Mouse (Mus musculus) left cerebral cortex, postnatal 4 days (tissue): ENCODE data around the gene Snph. TPM values are rescaled to one million over a fixed set of nuclear protein-coding genes. Genes with fewer than 3 reads are reported as not detected.

Experiments
- DNase-seq: peaks from one replicate; pipeline ENCODE4 v3.0.0-alpha.2; 2022
- intact Hi-C: fragments of 180-260 bp; cut with DNase I; formaldehyde crosslinking; loops from one replicate; pipeline ENCODE4 v1.15.1; 2025
- total RNA-seq, 2 experiments: library from RNA; stranded (reverse); gene quantifications; 2 replicates each; pipeline ENCODE4 v1.2.3; 2021

Gene Snph
- total RNA-seq, 2 experiments from 2014 or later = 80.0 to 84.0 TPM

GRCm38 (mm10) chr2:151549615-151550121 lies 82.7 kb downstream of the Snph start:
- intact Hi-C loops = no loop called here
- DNase-seq = no peak

DNA sequence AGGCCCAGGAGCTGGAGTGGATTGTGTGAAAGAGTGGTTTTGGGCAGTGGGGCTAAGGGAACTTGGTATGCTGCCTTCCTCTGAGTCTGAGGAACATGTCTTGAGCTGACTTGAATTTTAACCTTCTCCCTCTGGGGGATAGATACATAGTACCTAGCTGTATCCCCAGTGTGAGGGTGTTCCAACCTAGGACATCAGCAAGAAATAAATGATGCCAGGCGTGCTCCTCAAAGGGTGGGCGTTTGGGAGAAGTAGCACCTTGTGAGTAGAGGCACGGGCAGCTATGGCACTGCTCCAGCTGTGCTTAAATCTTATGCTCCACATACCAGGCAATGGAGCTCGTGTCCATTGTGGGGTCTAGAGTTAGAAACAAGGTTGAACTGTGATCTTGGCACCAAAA lies 85.8 kb downstream of the Snph start:
- DNase-seq = no peak
- intact Hi-C loops = no loop called here

DNA sequence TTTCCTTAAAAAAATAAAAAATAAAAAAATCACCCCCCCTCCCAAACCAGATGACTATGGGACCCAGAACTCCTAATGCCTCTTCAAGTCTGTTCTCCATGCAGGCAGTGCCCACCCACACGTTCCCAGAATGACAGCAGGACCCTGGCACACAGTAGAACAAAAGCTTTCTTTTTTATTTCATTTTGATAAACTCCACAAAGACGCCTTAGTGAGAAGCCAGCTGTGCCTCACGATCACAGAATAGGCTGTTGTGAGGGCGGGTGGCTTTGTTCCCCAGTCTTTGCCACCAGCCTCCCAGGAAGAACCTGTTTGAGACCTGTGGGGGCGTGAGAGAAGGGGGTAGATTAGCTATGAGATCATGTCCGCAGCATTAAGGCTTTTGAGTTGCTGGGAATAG lies 87.7 kb downstream of the Snph start:
- intact Hi-C loops = no loop called here
- DNase-seq = no peak

GRCm38 (mm10) chr2:151543063-151543895 lies 89.1 kb downstream of the Snph start:
- DNase-seq = peak; percentile 74
- intact Hi-C loops = no loop called here

- peak; percentile 98 for DNase-seq
- intact Hi-C loops = no loop called here
Observed at GRCm38 (mm10) chr2:151542323-151543062, 89.9 kb downstream of the Snph start, which contains the start of gene Fkbp1a. TSS of gene Fkbp1a (plus strand) at chr2:151542483.

Other genes starting within 250 kb of the Snph start
- not detected for gene 4921509C19Rik, start 156.4 kb downstream of the Snph start, total RNA-seq
- gene Nsfl1c, start 138.4 kb downstream of the Snph start, total RNA-seq = 100 to 1,000 TPM; 170 to 174 TPM
- gene Fkbp1a, start 90.1 kb downstream of the Snph start, total RNA-seq = 100 to 1,000 TPM; 481 to 486 TPM
- 1 to 10 TPM; 1.2 TPM for gene Sdcbp2, start 60.0 kb downstream of the Snph start, total RNA-seq
- gene Rad21l, start 35.9 kb upstream of the Snph start, total RNA-seq = under 1 TPM; 0.60 to 0.99 TPM
- 10 to 100 TPM; 29.3 to 30.3 TPM for gene Tmem74b, start 69.4 kb upstream of the Snph start, total RNA-seq
- gene Psmf1, start 111.6 kb upstream of the Snph start, total RNA-seq = 10 to 100 TPM; 45.1 to 47.8 TPM
- not detected for gene Rspo4, start 210.3 kb upstream of the Snph start, total RNA-seq